Mouse (Mus musculus): ENCODE results near the gene Dgat2. TPM values are rescaled to one million over a fixed set of nuclear protein-coding genes. Genes with fewer than 3 reads are reported as not detected.

Gene Dgat2
- total RNA-seq, 2 experiments from 2014 or later: 343 to 377 TPM

- DNase-seq: no peak
These were observed 42.0 kb downstream of the Dgat2 start for GRCm38 (mm10) chr7:99140511-99140910.

- DNase-seq: peak; percentile 42 to 62
These were observed 42.6 kb downstream of the Dgat2 start for GRCm38 (mm10) chr7:99139841-99140491.

GRCm38 (mm10) chr7:99137541-99137940 lies 45.0 kb downstream of the Dgat2 start:
- no peak for DNase-seq

GRCm38 (mm10) chr7:99136789-99137188 lies 45.7 kb downstream of the Dgat2 start:
- no peak for DNase-seq

DNA sequence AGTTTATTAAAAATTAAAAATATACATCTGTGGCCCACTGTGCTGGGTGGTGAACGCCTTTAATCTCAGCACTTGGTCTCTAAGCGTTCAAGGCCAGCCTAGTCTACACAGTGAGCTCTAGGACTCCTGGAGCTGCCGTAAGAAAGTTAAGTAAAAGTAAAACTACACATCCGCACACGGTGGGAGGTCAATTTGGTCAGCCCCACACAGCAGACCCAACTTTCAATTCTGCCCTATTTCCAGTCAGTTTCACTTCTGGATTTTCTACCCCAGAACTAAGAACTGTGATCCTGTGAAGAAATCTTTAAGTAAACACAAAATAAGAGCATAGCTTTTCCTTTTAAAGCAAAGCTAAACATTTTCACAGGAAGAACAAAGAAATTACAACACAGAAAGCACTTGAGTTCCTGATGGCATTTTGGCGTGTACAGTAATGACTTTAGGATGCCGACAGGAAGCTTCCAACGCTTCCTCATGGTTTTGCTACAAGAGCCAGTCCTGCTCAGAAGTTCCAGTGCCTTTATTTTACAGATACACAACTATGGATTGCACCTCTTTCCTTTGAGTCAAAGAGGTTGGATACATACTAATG lies 48.6 kb downstream of the Dgat2 start:
- peak in 1 of 2 experiments; percentile 47 for DNase-seq

- peak; percentile 52 to 57 for DNase-seq
These were observed 49.9 kb downstream of the Dgat2 start for GRCm38 (mm10) chr7:99132597-99132996.

- peak in 1 of 2 experiments; percentile 51 for DNase-seq
These were observed 50.6 kb downstream of the Dgat2 start for GRCm38 (mm10) chr7:99131819-99132353.

DNA sequence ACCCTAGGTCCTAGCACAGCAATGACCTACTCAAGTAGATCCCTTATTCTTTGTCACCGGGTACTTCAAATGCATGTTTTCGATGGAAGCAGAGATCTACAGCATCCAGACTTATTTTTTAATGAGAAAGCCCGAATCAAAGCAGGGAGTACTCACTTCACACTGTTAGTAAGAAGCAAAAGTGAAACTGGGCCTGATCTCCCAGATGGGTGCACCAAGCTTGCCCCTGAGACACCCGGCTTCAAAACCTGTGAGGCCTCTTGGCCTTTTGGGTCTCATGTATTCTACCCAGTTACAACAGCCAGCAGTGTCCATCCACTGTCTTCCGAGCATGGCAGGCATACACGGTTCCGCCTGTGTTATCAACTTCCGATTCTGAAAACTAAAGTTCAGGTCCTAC lies 53.6 kb downstream of the Dgat2 start:
- no peak for DNase-seq

DNA sequence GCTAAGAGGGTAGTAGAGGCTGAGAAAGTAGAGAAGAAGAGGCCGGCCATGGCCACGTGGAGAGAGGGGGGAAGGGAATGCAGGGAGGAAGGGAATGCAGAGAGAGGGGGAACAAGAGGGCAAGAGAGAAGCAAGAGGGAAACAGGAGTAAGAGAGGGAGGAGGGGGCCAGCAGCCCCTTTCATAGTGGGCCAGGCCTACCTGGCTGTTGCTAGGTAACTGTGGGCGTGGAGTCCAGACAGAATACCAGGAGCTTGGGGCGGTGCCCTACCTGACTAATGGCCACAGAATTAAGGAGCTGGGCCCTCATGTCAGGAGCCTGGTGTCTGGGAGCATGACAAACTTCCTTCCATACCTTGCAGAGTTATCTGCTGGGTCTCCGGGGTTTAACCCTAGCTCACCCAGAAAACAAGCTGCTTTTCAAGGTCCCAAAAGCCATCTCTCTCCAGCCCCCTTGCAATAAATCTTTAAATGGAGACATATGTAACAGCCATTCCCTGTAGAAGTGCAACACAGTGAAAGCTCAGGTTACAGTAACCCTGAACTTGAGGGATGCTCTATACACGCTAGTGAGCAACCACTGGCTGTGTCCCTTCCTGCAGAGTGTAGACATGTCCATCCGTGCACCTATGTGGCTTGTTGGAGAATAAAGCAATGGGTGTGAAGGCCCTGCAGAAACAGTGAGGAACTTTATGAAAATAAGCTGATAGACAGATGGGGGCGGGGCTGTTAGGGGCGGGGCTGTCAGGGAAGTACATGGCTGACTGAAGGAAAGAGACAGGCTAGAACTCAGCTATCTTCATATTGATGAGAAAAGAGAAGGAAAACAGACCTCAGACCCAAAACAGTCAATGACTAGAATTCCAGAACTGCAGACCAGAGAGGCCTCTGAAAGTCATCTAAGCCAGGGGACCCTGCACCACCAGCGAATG lies 54.2 kb downstream of the Dgat2 start:
- DNase-seq: no peak

DNA sequence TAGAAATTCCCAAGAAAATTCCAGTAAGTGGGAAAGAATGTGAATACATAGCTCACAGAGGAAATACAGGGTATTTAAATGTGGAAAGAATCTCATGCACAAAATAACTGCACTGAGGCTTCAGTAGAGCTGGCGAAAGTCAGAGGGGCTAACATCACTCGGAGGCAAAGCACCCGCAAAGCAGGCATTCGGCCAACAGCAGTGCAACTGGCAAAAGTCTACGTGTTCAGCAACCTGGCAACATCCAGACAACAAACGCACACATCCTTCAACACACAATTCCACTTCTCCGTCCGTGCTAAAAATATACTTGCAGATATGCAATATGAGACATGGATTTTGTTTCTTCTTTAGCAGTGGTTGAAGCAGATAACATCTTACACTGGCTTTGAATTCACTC lies 56.5 kb downstream of the Dgat2 start:
- DNase-seq: peak; percentile 43 to 65

- no peak for DNase-seq
These were observed 59.9 kb downstream of the Dgat2 start for GRCm38 (mm10) chr7:99122651-99123050.

DNA sequence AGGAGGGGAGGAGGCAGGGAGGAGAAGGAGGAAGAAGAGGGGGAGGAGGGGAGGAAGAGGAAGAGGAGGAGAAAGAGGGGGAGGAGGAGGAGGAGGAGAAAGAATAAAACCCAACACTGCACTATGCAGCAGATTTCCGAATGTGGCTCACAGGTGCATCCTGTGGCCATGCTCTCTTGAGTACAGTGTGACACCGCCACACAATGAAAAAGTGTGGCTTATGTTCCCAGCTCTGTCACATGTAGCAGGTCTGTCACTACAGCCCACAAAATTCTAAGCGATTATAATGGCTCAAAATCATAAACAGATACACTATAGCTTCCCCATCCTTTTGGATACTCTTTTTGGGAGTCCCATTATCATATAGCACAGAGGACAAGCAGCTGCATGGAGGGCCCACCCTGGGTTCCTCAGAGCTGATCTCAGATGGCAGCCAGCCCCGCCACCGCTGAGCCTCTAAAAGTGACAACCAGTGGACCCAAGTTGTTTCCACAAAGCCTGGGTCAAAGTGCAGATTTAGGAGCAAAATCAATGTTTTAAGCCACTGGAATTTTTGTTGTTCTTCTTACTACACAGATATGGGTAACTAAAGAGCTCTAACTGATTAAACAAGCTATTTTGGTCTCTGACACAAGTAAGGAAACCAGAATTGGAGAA lies 61.5 kb downstream of the Dgat2 start:
- peak in 1 of 2 experiments; percentile 18 for DNase-seq

GRCm38 (mm10) chr7:99120082-99120481 lies 62.4 kb downstream of the Dgat2 start:
- no peak for DNase-seq

DNA sequence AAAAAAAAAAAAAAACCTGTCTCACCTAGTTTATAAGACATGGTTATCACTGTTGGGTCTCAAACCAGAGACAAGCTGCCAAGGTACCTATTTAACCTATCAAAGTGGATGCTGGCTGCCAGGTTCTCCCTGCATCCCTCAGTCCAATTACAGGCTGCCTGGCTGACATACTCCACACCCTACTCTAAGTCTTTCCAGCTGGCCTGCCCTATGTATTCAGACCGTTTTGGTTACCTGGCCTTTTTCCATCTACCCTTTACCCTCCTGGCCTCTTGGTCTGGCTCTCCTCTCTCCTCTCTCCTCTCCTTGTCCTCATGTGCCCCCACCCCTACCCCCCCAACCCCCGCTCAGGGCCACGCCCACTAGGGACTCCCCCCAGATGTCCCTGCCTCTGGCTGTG lies 65.7 kb downstream of the Dgat2 start:
- DNase-seq: no peak

GRCm38 (mm10) chr7:99114006-99114726 lies 68.4 kb downstream of the Dgat2 start:
- DNase-seq: no peak

DNA sequence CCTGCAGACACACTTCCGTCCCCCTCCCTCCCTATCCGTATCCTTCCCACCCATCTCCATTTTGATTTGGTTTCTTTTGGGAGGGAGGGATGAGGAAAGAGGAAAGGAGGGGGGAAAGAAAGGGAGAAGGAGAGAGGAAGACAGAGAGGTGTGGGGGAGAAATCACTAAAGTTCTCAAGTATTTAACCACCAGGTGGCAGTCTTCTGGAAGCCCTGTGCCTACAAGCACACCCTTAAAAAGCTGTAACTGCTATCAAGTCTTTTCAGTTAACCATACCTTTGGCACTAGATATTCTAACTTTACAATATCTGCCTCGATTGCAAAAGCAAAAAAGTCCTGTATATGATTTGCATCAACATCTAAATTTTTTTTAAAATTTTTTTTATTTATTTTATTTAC lies 75.0 kb downstream of the Dgat2 start:
- peak; percentile 25 to 63 for DNase-seq

- no peak for DNase-seq
These were observed 75.7 kb downstream of the Dgat2 start for GRCm38 (mm10) chr7:99106714-99107270.
